Mouse (Mus musculus) heart, postnatal 25 days (tissue): Measurements from ENCODE around the gene Arid1a. TPM values are rescaled to one million over a fixed set of nuclear protein-coding genes. Genes with fewer than 3 reads are reported as not detected.
A peak's percentile ranks its signal among the peaks of the same experiment; 100 is the strongest.
"Not testable (repeated sequence)": the region's sequence is repeated elsewhere in the genome, so short reads cannot be mapped to it uniquely, and the experiment has no call there.

Experiments used
- DNase-seq: peaks from one replicate; pipeline ENCODE4 v3.0.0; 2022; ENCODE audit warnings: low spot score
- intact Hi-C: fragments of 180-260 bp; cut with DNase I; formaldehyde crosslinking; loops from one replicate; pipeline ENCODE4 v1.15.1; 2025
- total RNA-seq, 2 experiments: library from RNA; stranded (reverse); gene quantifications; 2 replicates each; pipeline ENCODE4 v1.2.3; 2021

Gene Arid1a
- total RNA-seq, 2 experiments from 2014 or later: 35.4 to 42.2 TPM

DNA sequence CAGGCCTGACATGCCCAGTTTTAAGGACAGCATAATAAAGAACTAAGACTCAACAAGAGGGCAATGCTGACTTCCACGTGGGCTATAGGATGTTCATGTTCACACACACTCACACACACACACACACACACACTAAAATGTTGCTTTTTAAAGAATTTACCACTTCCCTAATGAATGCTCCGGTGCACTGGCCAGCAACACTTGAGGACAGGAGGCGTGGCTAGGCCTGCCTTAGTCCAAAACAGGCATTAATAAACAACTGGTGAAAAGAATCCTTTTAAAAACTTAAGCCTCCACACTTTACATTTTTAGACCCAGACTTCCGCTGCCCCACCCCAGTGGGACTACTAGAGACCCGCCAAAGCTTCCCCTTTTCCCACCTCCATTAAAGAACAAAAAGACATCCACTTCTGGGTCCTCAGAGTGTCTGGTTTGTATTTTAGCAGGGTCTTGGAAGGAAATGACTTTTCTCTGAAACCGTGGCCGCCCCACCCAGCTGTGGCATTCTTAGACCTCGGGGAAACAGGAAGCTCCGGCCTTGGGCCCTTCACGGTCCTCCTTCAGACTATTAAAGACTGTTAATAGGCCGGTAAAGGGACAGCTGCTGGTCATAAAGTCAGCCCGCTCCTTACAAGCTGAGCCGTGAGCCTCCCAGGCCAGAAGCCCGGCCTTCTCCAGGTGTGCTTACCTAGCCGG is 96.9 kb downstream of the Arid1a start:
- DNase-seq: peak; percentile 55
- intact Hi-C loops: no loop called here

DNA sequence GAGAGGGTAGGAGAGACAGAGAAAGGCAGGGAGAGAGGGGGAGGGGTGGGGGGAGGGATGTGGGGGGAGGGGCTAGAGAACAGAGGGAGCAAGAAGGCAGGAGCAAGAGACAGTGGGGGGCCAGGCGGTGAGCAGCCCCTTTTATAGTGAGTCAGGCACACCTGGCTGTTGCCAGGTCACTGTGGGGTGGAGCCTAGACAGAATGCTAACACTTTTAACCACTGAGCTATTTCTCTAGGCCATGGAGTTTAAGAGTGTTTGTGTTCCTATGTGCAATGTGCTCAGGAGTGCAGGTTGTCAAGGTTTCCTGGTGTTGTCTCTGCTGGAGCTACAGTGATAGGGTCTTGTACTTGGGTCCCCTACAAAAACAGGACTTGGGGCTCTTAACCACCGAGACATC is 97.8 kb downstream of the Arid1a start:
- intact Hi-C loops: no loop called here
- no peak for DNase-seq

- no peak for DNase-seq
- intact Hi-C loops: no loop called here
Measured at GRCm38 (mm10) chr4:133657829-133658458, 98.6 kb downstream of the Arid1a start.

DNA sequence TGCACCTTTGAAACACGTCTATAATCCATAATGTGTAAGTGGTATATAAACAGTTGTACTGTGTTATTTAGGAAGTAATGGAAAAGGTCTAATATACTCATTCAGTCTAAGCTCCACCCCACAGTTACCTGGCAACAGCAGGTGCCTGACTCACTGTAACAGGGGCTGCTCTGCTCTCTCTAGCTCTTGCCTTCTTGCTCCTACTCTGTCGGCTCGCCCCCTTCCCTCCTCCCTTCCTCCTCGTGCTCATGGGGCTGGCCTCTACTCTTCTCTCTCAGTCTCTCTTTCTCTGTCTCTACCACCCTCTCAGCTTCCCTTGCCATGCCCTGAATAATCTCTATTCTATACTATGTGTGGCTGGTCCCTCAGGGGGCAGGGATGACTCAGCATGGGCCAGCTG is 99.6 kb downstream of the Arid1a start:
- intact Hi-C loops: no loop called here
- DNase-seq: no peak

- intact Hi-C loops: no loop called here
- DNase-seq: no peak
Measured at GRCm38 (mm10) chr4:133656294-133656693, 100.3 kb downstream of the Arid1a start.

GRCm38 (mm10) chr4:133654070-133654469 is 102.5 kb downstream of the Arid1a start:
- intact Hi-C loops, DNase-seq: not testable (repeated sequence)

DNA sequence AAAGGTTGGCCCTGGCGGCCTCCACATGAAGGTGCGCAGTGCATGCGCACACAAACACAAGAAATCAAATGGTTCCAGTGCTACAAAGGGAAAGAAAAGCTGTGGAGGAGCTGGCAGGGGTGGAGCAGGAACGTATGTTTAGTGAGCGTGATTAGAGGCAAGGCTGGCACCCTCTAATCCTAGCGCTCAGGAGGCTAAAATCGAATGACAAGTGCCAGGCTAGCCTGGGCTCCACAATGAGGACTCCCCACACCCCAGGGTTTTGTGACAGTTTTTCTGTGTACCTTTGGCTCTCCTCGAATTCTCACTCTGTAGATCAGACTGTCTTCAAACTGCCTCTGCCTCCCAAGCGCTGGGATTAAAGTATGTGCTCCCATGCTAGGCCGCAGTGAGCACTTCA is 103.8 kb downstream of the Arid1a start:
- intact Hi-C loops: no loop called here
- no peak for DNase-seq

GRCm38 (mm10) chr4:133651986-133652385 is 104.6 kb downstream of the Arid1a start:
- DNase-seq: no peak
- intact Hi-C loops: no loop called here

- intact Hi-C loops: no loop called here
- DNase-seq: no peak
Measured at GRCm38 (mm10) chr4:133651445-133651844, 105.1 kb downstream of the Arid1a start.

GRCm38 (mm10) chr4:133649989-133650699 is 106.4 kb downstream of the Arid1a start, which contains the start of gene Zdhhc18:
Gene Zdhhc18, minus strand, starts transcription at chr4:133650154.
- DNase-seq: peak; percentile 68
- intact Hi-C loops: loop anchor here (1.0 to 2.0 kb wide), 2 partner anchors 15 to 58 kb away; no protein-coding TSS in a partner anchor

- intact Hi-C loops: loop anchor here (2.0 kb wide), 1 partner anchor 15 kb away; no protein-coding TSS in a partner anchor
Measured at GRCm38 (mm10) chr4:133649464-133649863, 107.1 kb downstream of the Arid1a start.

DNA sequence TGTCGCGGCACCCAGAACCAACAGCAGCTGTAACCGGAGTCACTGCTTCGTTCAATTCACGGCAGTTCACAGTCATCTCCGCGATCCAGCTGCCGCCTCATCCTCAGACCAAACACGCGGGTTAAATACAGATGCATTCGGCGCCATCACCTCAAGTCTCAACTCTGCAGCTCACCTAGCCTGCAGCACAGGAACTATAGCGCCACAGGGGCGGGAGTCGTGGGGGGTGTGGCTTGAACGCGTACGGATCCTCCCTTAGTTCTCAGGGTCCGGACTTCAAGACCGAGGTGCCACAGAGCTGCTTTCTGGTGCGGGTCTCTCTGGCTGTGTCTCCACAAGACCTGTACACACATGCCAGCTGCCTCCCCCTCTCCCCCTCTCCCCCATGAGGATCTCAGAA is 110.9 kb downstream of the Arid1a start:
- no peak for DNase-seq
- intact Hi-C loops: no loop called here

More at GRCm38 (mm10) chr4:133649464-133649863, 107.1 kb downstream of the Arid1a start:
- DNase-seq: not testable (repeated sequence)

- DNase-seq: no peak
- intact Hi-C loops: no loop called here
Measured at GRCm38 (mm10) chr4:133645195-133645594, 111.4 kb downstream of the Arid1a start.

DNA sequence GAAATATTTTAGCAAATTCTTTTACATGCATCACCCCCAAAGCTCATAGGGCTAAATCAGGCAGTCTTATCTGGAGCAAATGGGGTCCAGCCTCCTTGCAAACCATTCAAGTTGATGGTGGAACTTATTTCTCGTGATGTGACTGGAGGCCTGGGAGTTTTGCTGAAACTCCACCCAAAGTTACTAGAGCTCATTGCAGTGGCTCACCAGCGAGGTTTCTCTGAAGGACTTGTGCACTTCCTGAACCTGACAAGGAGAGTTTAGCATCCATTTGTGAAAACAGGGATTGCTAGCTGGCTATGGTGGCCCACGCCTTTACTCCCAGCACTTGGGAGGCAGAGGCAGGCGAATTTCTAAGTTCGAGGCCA is 122.5 kb downstream of the Arid1a start:
- intact Hi-C loops: loop anchor here (2.0 kb wide), 1 partner anchor 15 kb away; no protein-coding TSS in a partner anchor
- DNase-seq: no peak

- DNase-seq: peak; percentile 83
- intact Hi-C loops: loop anchor here (2.0 kb wide), 1 partner anchor 15 kb away; no protein-coding TSS in a partner anchor
Measured at GRCm38 (mm10) chr4:133633332-133634042, 123.1 kb downstream of the Arid1a start.

DNA sequence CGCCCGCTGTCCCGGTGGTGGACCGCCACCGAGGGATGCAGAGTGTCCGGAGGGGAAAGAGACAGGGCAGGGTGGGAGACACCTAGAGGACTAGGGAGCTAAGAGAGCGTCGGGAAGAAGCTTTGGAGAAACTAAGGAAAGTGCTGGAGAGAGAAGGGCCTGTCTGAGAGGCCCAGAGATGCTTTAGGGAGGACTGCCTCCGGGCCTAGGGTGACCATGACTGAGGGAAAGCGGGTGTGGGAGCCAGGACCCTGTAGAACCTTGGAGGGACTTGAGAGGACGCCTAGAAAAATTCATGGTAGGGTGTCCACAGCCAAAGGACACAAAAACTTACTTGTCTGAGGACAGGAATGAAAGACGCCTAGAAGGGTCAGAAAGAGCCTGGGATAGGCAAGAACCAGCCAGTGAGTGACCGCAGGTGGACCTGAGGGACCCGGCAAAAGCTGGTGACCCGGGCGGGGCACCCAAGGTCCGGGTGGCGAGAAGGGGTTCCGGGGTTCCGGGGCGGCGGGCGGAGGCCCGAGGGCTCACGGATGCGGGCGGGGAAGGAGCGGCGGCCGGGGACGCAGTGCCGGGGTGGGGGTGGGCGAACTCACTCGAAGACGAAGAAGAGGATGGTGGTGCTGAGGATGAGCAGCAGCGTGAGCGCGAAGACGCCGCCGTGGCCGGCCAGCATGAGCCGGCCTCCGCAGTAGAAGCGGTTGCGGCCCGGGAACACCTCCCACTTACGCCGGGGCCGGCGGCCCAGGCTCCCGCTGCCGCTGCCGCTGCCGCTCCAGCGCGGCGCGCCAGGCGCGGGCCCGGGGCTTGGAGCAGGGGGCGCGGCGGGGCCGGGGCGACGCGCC is 123.9 kb downstream of the Arid1a start:
- no peak for DNase-seq
- intact Hi-C loops: no loop called here

DNA sequence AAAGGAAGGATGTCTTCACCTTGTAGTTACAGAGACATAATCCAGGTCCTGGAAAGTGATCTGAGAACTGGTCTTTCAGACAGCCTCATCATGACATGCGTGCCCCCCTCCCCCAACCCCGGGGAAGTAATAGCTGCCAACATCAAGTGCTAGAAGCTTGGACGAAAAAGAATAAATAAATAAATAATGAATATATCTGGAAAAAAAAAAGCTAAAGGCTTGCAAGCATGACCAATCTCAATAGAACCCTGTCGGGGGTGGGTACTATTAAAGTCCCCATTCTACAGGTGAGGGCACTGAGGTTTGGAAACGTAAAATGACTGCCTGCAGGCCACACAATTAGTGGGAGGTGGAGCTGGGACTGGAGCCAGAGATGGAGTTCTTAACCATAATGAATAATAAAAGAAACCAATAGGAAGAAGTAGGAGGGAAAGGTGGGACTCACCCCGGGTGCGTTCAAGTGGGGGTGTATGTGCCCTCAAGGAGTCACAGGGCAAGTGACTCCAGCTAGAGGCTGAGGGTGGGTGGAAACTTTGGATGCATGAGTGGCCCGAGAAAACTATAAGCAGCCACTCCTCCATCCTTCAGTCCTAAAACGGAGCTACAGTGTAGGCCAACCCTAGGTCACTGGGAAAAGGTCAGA is 124.7 kb downstream of the Arid1a start:
- DNase-seq: no peak
- intact Hi-C loops: no loop called here

GRCm38 (mm10) chr4:133631071-133631768 is 125.3 kb downstream of the Arid1a start:
- intact Hi-C loops: no loop called here
- no peak for DNase-seq
